Mouse (Mus musculus) G1E (cell line): Measurements from ENCODE around the gene Gadd45b.

Source experiments
- CTCF ChIP-seq: IDR thresholded peaks from 2 replicates; pipeline ENCODE4 v1.5.1; 2012; ENCODE audit warnings: low read depth, low read length, inconsistent platforms, mixed read lengths
- GATA1 ChIP-seq: IDR thresholded peaks from 2 replicates; pipeline ENCODE4 v1.6.1; 2012; ENCODE audit warnings: borderline replicate concordance, low read length, inconsistent platforms, mixed read lengths
- TAL1 ChIP-seq: conservative IDR thresholded peaks from 2 replicates; pipeline ENCODE4 v1.6.1; 2012; ENCODE audit warnings: low read depth, low read length, inconsistent platforms, mixed read lengths

- TF ChIP-seq CTCF, result no peak
- TF ChIP-seq GATA1, result no peak
- no peak for TF ChIP-seq TAL1
Measured at GRCm38 (mm10) chr10:80895697-80896096, 34.2 kb upstream of the Gadd45b start.
